Mouse (Mus musculus) ovary, postnatal 36 days (tissue): ENCODE data around the gene Tdpoz2.
"Not testable (repeated sequence)": the region's sequence is repeated elsewhere in the genome, so short reads cannot be mapped to it uniquely, and the experiment has no call there.

Source experiments
- DNase-seq: peaks from one replicate; pipeline ENCODE4 v3.0.0; 2022; ENCODE audit warnings: low spot score, mixed read lengths

The Tdpoz2 gene

GRCm38 (mm10) chr3:93652586-93652985 is at the start of gene Tdpoz2:
TSS of gene Tdpoz2 (minus strand) at chr3:93652686.
- DNase-seq, result no peak

GRCm38 (mm10) chr3:93692970-93693369 is 40.5 kb upstream of the Tdpoz2 start, which contains the start of gene Gm37596:
TSS of gene Gm37596 (minus strand) at chr3:93693070.
- DNase-seq, result not testable (repeated sequence)

- not testable (repeated sequence) for DNase-seq
Observed at GRCm38 (mm10) chr3:93676210-93676609, 23.7 kb upstream of the Tdpoz2 start, which contains the start of gene Tdpoz1. TSS of gene Tdpoz1 (minus strand) at chr3:93676310.

- DNase-seq, result not testable (repeated sequence)
Observed at GRCm38 (mm10) chr3:93670805-93671503, 18.5 kb upstream of the Tdpoz2 start.

- DNase-seq, result no peak
Observed at GRCm38 (mm10) chr3:93654260-93654659, 1.8 kb upstream of the Tdpoz2 start.

- DNase-seq, result not testable (repeated sequence)
Observed at GRCm38 (mm10) chr3:93630917-93631714, 21.4 kb downstream of the Tdpoz2 start.

GRCm38 (mm10) chr3:93608970-93609369 is 43.5 kb downstream of the Tdpoz2 start:
- DNase-seq, result not testable (repeated sequence)

- no peak for DNase-seq
Observed at GRCm38 (mm10) chr3:93601903-93602302, 50.6 kb downstream of the Tdpoz2 start.
